Mouse (Mus musculus) liver, embryonic 16.5 days (tissue): ENCODE results near the gene Rasgef1b. TPM values are rescaled to one million over a fixed set of nuclear protein-coding genes. Genes with fewer than 3 reads are reported as not detected.
A peak's percentile ranks its signal among the peaks of the same experiment; 100 is the strongest.

Experiments used
- ATAC-seq: fragments of 200-750 bp; cut with Nextera tagmentation; 2 replicates; pipeline ENCODE4 v1.8.0; 2017; ENCODE audit warnings: low read depth, mild to moderate bottlenecking, moderate number of reproducible peaks, moderate library complexity
- H3K27ac ChIP-seq: fragments of 300-500 bp; sonication (generic); 2 replicates; pipeline ENCODE4 v1.5.1; 2014; ENCODE audit warnings: mild to moderate bottlenecking, low read length
- H3K27me3 ChIP-seq: fragments of 300-500 bp; sonication (generic); 2 replicates; pipeline ENCODE4 v1.6.1; 2014; ENCODE audit warnings: low read depth, low read length, mixed read lengths; ENCODE audit not compliant: control insufficient read depth, insufficient read depth
- H3K36me3 ChIP-seq: fragments of 300-500 bp; sonication (generic); 2 replicates; pipeline ENCODE4 v1.6.1; 2014; ENCODE audit warnings: mild to moderate bottlenecking; ENCODE audit not compliant: control insufficient read depth, insufficient read depth
- H3K4me1 ChIP-seq: fragments of 300-500 bp; sonication (generic); 2 replicates; pipeline ENCODE4 v1.6.1; 2014; ENCODE audit warnings: low read depth, low read length, mixed read lengths; ENCODE audit not compliant: control insufficient read depth
- H3K4me2 ChIP-seq: fragments of 300-500 bp; sonication (generic); 2 replicates; pipeline ENCODE4 v1.6.1; 2014; ENCODE audit warnings: low read depth, low read length, mixed read lengths
- H3K4me3 ChIP-seq: fragments of 300-500 bp; sonication (generic); 2 replicates; pipeline ENCODE4 v1.5.1; 2014; ENCODE audit warnings: low read depth, mild to moderate bottlenecking, low read length
- H3K9ac ChIP-seq: fragments of 300-500 bp; sonication (generic); 2 replicates; pipeline ENCODE4 v1.6.1; 2014; ENCODE audit warnings: low read depth, low read length
- H3K9me3 ChIP-seq: fragments of 300-500 bp; sonication (generic); replicated peaks from 2 replicates; pipeline ENCODE4 v1.6.1; 2016; ENCODE audit warnings: low read length; ENCODE audit not compliant: control insufficient read depth
- WGBS: fragments of 180-500 bp; shearing (Covaris S2); extraction: QIAGEN DNeasy Blood & Tissue Kit; methylation state at CpG from one replicate; pipeline ENCODE4 v1.1.7; 2014; ENCODE audit not compliant: insufficient replicate concordance; 5-methylcytosine and 5-hydroxymethylcytosine counted together
- polyA plus RNA-seq: library from polyadenylated mRNA; unstranded; fragments of >200 nt; fragmentation: Nextera tagmentation; extraction: Ambion mirVana; gene quantifications from 2 replicates; pipeline ENCODE4 v1.2.1, GENCODE M21; 2015

Rasgef1b gene
- polyA plus RNA-seq, 1 experiment from 2014 or later, result 11.5 TPM

DNA sequence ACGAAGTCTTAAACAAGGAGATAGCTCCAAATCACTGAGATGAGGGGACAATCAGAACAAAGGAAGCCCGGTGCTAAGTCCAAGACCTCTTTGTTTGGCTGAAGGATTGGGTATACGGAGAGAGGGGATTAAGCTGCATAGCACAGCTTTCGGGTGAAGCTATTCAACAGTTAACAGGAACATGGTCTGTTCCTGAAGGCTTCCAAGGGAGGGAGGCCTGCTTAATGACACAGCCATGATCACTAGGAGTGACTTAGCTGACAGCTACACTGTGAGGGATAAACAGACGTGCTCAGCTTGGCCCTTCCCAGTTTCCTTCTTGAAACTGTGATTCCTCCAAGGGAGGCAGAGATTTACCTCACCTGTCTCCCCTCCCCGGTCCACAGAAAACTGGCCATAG lies 41.0 kb downstream of the Rasgef1b start:
- H3K9ac ChIP-seq, result no peak overlapping the region
- no peak overlapping the region for H3K4me2 ChIP-seq
- WGBS, result 51% methylated on average over 6 of the region's 6 CpGs
- no peaks in the 10 kb centered on the region for H3K4me1 ChIP-seq
- no peaks in the 10 kb centered on the region for H3K36me3 ChIP-seq
- no peak overlapping the region for H3K27ac ChIP-seq
- no peaks in the 10 kb centered on the region for H3K9me3 ChIP-seq
- no peak for ATAC-seq
- H3K27me3 ChIP-seq, result no peaks in the 10 kb centered on the region
- no peak overlapping the region for H3K4me3 ChIP-seq

DNA sequence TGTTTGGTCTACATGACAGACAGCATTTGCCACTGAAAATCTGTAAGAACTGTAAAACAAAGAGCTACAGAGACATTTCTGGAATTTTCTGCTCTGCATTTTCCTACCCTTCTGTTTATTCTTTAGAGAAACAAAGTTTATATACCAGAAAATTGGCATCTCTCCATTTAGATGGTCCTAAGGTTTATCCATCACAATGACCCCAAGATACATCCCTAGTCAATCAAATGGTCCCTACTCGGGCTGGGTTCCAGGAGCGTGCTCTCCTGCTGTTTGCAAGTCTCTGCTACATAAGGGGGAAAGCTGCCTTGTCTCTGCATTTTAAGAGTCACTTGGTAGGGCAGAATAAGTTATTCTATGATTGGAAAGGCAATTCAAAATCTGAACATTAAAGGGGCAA lies 44.8 kb downstream of the Rasgef1b start:
- Histone ChIP-seq H3K36me3 (no peaks in the 10 kb centered on the region), H3K4me1 (no peaks in the 10 kb centered on the region), H3K27ac (no peak overlapping the region), H3K4me3 (no peak overlapping the region), H3K4me2 (no peak overlapping the region), H3K9me3 (no peaks in the 10 kb centered on the region), H3K9ac (no peak overlapping the region), H3K27me3 (no peaks in the 10 kb centered on the region)
- ATAC-seq, result no peak
- 47% methylated on average over 2 of the region's 2 CpGs for whole genome bisulfite sequencing

DNA sequence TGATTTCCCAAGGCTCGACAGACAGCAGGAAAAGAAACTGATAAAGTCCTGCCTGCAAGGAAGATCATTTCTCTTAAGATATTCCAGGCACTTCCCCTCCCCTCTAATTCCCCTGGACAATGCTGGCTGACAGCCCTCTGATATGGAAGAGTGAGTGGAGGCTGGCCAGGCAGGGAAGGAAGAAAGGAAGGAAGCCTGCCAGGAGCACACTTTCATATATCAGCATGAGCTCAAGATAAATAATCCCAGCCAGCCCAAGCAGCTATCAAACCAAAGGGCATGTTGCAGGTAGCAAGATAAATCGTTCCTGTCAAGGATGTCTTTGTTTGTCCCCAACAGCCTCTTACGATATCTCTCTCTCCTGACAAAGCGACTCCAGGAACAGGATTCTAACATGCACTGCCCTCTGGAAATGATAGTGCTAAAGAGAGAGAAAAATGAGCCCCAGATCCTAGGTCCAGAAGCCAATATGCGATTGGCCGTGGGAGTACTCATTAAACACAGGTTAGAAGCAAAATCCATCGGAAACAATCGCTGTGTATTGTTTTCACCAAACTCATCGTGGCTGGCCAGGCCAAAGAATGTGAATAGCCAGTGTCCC lies 58.8 kb downstream of the Rasgef1b start:
- H3K9me3 ChIP-seq, result no peaks in the 10 kb centered on the region
- no peak overlapping the region for H3K9ac ChIP-seq
- no peak overlapping the region for H3K27ac ChIP-seq
- no peaks in the 10 kb centered on the region for H3K36me3 ChIP-seq
- H3K27me3 ChIP-seq, result no peaks in the 10 kb centered on the region
- no peak overlapping the region for H3K4me2 ChIP-seq
- ATAC-seq, result peak; percentile 53
- H3K4me3 ChIP-seq, result no peak overlapping the region
- H3K4me1 ChIP-seq, result no peaks in the 10 kb centered on the region
- 32% methylated on average over 9 of the region's 9 CpGs for WGBS

DNA sequence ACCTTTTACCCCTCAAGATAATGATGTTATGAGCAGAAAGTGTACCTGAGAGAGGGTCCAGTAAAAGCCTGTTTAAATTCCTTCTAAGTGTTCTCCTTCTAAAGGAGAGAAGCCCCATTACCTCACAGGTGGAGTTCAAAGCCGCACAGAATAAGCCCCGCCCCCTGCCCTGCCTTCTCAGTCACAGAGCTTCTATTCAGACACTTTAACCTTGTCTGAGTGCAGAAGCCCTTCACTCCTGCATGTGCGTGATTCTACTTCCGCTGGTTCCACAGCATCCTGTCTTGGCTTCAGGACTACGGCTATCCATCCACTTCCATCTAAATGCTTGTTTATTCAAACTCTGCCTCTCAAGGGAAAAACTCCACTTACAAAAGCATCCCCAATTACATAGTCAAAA lies 72.8 kb downstream of the Rasgef1b start:
- no peaks in the 10 kb centered on the region for H3K27me3 ChIP-seq
- H3K36me3 ChIP-seq, result no peaks in the 10 kb centered on the region
- WGBS, result 52% methylated on average over 5 of the region's 5 CpGs
- no peak overlapping the region for H3K27ac ChIP-seq
- no peak overlapping the region for H3K4me2 ChIP-seq
- H3K4me3 ChIP-seq, result no peak overlapping the region
- ATAC-seq, result no peak
- no peaks in the 10 kb centered on the region for H3K9me3 ChIP-seq
- no peaks in the 10 kb centered on the region for H3K4me1 ChIP-seq
- H3K9ac ChIP-seq, result no peak overlapping the region

DNA sequence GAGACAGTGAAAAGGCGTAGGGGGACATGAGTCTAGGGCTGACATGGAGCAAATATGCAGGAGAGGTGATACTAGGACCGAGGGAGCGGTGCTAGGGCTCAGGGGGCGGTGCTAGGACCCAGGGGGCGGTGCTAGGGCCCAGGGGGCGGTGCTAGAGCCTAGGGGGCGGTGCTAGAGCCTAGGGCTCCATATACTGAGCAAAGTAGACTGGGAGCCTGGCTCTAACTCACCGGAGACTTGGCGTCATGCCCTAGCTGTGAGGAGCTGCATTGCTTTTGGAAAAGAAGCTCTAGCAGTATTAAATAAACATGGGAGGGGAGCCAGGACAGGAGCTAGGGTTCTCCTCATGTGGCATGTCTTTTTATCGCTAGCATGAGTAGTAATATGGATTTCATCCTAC lies 75.9 kb downstream of the Rasgef1b start:
- no peak overlapping the region for H3K4me2 ChIP-seq
- H3K4me1 ChIP-seq, result no peaks in the 10 kb centered on the region
- H3K27ac ChIP-seq, result no peak overlapping the region
- no peak for ATAC-seq
- no peaks in the 10 kb centered on the region for H3K9me3 ChIP-seq
- no peak overlapping the region for H3K9ac ChIP-seq
- H3K4me3 ChIP-seq, result no peak overlapping the region
- no peaks in the 10 kb centered on the region for H3K36me3 ChIP-seq
- H3K27me3 ChIP-seq, result no peaks in the 10 kb centered on the region
- WGBS, result 66% methylated on average over 10 of the region's 10 CpGs

DNA sequence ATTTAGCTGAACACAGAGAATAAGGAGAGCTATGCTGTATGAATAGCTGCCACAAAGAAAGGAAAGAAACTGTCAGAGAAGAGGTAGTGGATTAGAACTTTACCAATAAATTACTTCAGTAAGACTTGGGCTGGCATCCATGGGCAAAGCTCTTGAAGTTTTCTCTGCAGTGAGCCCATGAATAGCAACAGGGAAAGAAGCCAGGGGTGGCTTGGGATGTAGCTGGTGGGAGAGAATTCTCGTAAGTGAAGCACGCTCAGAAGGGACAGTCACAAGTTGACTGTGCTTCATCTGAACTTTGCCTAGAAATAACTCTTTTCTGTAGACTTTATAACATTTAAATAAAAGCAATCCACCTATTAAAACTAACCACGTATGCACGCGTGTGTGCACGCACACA lies 87.5 kb downstream of the Rasgef1b start:
- H3K4me2 ChIP-seq, result no peak overlapping the region
- peaks cover 2% of the 10 kb centered on the region; the same call in 1 of the 2 replicates for H3K4me1 ChIP-seq
- no peak for ATAC-seq
- no peak overlapping the region for H3K27ac ChIP-seq
- H3K4me3 ChIP-seq, result no peak overlapping the region
- H3K9me3 ChIP-seq, result no peaks in the 10 kb centered on the region
- H3K9ac ChIP-seq, result no peak overlapping the region
- no peaks in the 10 kb centered on the region for H3K27me3 ChIP-seq
- no peaks in the 10 kb centered on the region for H3K36me3 ChIP-seq
- WGBS, result 80% methylated on average over 6 of the region's 6 CpGs

DNA sequence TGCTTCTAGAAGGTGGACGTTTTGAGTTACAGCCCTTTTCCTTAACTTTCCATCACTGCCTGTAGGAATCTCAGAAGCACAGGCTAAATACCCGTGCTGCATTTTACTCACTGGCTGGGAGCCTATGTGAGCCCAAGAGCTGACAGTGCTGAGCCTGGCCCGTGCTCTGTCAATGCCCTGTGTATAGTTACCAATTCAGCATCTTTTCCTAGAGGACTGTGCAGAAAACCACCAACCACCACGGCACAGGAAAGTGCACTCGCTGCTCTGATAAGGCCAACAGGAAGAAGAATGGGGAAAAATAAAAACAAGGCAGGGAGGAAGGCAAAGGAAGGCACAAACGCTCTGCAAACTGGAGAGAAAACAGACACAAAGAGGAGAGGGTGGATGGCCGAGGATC lies 92.3 kb downstream of the Rasgef1b start:
- Histone ChIP-seq H3K4me2 (no peak overlapping the region), H3K36me3 (no peaks in the 10 kb centered on the region), H3K4me3 (no peak overlapping the region), H3K9me3 (no peaks in the 10 kb centered on the region), H3K4me1 (peaks cover 21% of the 10 kb centered on the region), H3K9ac (no peak overlapping the region), H3K27me3 (no peaks in the 10 kb centered on the region), H3K27ac (no peak overlapping the region)
- no peak for ATAC-seq
- WGBS, result 16% methylated on average over 7 of the region's 7 CpGs

DNA sequence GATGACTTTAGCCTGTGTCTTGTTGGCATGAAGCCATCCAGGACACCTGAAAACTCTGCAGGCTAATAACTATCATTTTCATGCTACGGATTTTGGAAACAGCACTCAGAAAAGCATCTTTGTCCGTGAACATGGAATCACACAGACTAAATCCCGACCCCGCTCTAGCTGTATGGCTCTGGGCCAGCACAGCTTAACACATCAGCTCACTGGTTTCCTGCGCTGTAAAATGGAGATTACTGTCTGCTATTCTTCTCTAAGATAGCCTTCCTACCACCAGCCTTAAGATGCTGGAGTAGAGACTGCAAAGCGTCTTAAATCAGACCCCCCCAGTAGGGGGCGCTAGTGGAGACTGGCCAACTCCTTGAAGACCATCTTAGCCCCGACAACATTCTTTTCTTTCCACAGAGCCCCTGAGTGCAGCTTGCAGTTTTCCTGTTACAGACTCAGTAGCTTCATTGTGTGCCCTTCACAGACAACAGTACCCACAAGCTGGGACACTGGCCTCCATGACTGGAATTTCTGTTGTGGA lies 94.8 kb downstream of the Rasgef1b start:
- no peak for ATAC-seq
- 75% methylated on average over 8 of the region's 8 CpGs for WGBS
- Histone ChIP-seq H3K4me1 (peaks cover 21% of the 10 kb centered on the region), H3K36me3 (no peaks in the 10 kb centered on the region), H3K27me3 (no peaks in the 10 kb centered on the region), H3K9me3 (no peaks in the 10 kb centered on the region), H3K27ac (no peak overlapping the region), H3K9ac (no peak overlapping the region), H3K4me2 (no peak overlapping the region), H3K4me3 (no peak overlapping the region)

DNA sequence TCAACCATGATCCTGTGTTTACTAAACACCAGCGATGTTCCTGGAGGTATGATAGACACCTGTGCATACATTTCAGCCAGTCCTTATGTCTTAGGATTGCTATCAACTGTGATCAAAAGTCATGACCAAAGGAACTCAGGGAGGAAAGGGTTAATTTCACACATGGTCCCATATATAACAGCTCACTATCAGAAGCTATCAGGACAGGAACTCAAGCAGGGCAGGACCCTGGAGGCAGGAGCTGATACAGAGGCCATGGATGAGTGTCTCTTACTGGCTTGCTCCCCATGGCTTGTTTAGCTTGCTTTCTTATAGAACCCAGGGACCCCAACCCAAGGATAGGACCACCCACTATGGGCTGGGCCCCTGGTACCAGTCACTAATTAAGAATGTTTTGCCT lies 95.3 kb downstream of the Rasgef1b start:
- Histone ChIP-seq H3K4me2 (peak overlapping the region; percentile 7), H3K27ac (peak overlapping the region; percentile 52), H3K4me1 (peaks cover 21% of the 10 kb centered on the region), H3K4me3 (no peak overlapping the region), H3K9me3 (no peaks in the 10 kb centered on the region), H3K27me3 (no peaks in the 10 kb centered on the region), H3K9ac (no peak overlapping the region), H3K36me3 (no peaks in the 10 kb centered on the region)
- 67% methylated on average over 1 of the region's 1 CpGs for WGBS
- peak; percentile 62 for ATAC-seq
